Mouse (Mus musculus) midbrain, postnatal 0 days (tissue): ENCODE data around the gene Magoh. TPM values are rescaled to one million over a fixed set of nuclear protein-coding genes. Genes with fewer than 3 reads are reported as not detected.

Experiments
- ATAC-seq: fragments of 200-750 bp; cut with Nextera tagmentation; 2 replicates; pipeline ENCODE4 v1.8.0; 2017; ENCODE audit warnings: moderate number of reproducible peaks, mild to moderate bottlenecking, moderate TSS enrichment, moderate library complexity; ENCODE audit not compliant: low FRiP score
- DNase-seq: peaks from one replicate; pipeline ENCODE4 v3.0.0-alpha.2; 2015; ENCODE audit warnings: low spot score
- H3K27ac ChIP-seq: fragments of 300-500 bp; sonication (generic); 2 replicates; pipeline ENCODE4 v1.5.1; 2014; ENCODE audit warnings: low read depth, mild to moderate bottlenecking, low read length, mixed read lengths
- H3K27me3 ChIP-seq: fragments of 300-500 bp; sonication (generic); 2 replicates; pipeline ENCODE4 v1.6.1; 2014; ENCODE audit warnings: low read length, control low read depth, mixed read lengths; ENCODE audit not compliant: insufficient read depth
- H3K36me3 ChIP-seq: fragments of 300-500 bp; sonication (generic); 2 replicates; pipeline ENCODE4 v1.6.1; 2014; ENCODE audit warnings: low read length, control low read depth, mixed read lengths; ENCODE audit not compliant: insufficient read depth
- H3K4me1 ChIP-seq: fragments of 300-500 bp; sonication (generic); 2 replicates; pipeline ENCODE4 v1.6.1; 2014; ENCODE audit warnings: mild to moderate bottlenecking, control low read depth, antibody characterized with exemption, low read length, mixed read lengths; ENCODE audit not compliant: insufficient read depth
- H3K4me2 ChIP-seq: fragments of 300-500 bp; sonication (generic); 2 replicates; pipeline ENCODE4 v1.6.1; 2014; ENCODE audit warnings: low read depth, mild to moderate bottlenecking, low read length, mixed read lengths; ENCODE audit not compliant: poor library complexity, severe bottlenecking
- H3K4me3 ChIP-seq: fragments of 300-500 bp; sonication (generic); 2 replicates; pipeline ENCODE4 v1.5.1; 2014; ENCODE audit warnings: low read depth, mild to moderate bottlenecking, low read length, moderate library complexity
- H3K9ac ChIP-seq: fragments of 300-500 bp; sonication (generic); replicated peaks from 2 replicates; pipeline ENCODE4 v1.6.1; 2014; ENCODE audit warnings: mild to moderate bottlenecking, low read length, moderate library complexity, mixed read lengths; ENCODE audit not compliant: poor library complexity, severe bottlenecking
- H3K9me3 ChIP-seq: fragments of 300-500 bp; sonication (generic); 2 replicates; pipeline ENCODE4 v1.6.1; 2016; ENCODE audit warnings: low read length, control low read depth
- CTCF ChIP-seq: IDR thresholded peaks from 2 replicates; pipeline ENCODE4 v1.5.1; 2016; ENCODE audit warnings: antibody characterized with exemption, mild to moderate bottlenecking
- WGBS: fragments of 180-500 bp; shearing (Covaris S2); extraction: QIAGEN DNeasy Blood & Tissue Kit; methylation state at CpG from one replicate; pipeline ENCODE4 v1.1.7; 2014; 5-methylcytosine and 5-hydroxymethylcytosine counted together
- polyA plus RNA-seq: library from polyadenylated mRNA; unstranded; fragments of >200 nt; fragmentation: Nextera tagmentation; extraction: Ambion mirVana; gene quantifications from 2 replicates; pipeline ENCODE4 v1.2.1, GENCODE M21; 2015
- total RNA-seq: library from RNA; depleted of rRNA; stranded (reverse); fragments of >200 nt; gene quantifications from 2 replicates; pipeline ENCODE4 v1.2.3, GENCODE M21; 2014

Gene Magoh
- total and polyA plus RNA-seq, 2 experiments from 2014 or later: 44.5 to 124 TPM

DNA sequence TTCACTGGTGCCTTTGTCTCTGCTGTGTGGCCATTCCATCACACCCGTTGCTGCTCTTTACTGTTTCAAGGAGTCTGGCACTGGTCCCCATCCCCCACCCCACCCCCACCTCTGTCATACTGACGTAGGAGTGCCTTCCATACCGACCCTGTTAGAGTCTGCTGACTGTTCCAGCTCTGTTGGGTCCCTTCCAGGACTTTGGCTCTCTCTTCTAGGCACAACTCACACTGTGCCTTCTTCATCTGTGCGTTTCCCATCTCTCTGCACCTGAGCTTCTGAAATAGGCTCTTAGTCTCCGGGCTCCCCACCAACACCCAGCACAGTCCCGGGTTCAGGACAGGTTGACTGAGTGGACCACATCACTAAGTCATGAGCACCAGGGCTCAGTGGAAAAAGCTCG, 32.8 kb upstream of the Magoh start:
- 66% methylated on average over 7 of the region's 7 CpGs for WGBS
- no peaks in the 10 kb centered on the region for H3K9me3 ChIP-seq
- no peak overlapping the region for H3K4me2 ChIP-seq
- DNase-seq (no peak), ATAC-seq (no peak)
- no peak overlapping the region for H3K9ac ChIP-seq
- no peak for TF ChIP-seq CTCF
- H3K4me1 ChIP-seq: no peaks in the 10 kb centered on the region
- H3K4me3 ChIP-seq: no peak overlapping the region
- peaks cover 53% of the 10 kb centered on the region for H3K36me3 ChIP-seq
- no peak overlapping the region for H3K27ac ChIP-seq
- no peaks in the 10 kb centered on the region for H3K27me3 ChIP-seq

DNA sequence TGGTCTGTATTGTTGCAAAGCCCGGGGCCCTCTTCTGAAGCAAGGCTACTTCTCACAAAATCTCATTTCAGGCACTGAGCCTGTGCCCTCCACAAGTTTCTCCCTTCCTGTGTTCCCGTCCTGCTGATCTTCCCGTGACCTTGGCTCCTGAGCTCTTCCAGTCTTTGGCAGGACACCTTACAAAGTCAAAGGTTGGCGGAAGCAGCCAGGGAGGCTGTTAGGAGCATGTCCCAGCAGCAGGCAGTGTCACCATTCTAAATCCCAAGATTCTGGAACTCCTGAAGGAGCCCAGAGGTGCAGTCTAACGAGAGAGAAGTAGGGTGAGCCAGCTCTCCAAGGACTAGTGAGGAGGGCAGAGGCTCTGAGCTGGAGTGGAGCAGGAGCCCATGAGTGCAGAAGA, 31.0 kb upstream of the Magoh start:
- WGBS: 84% methylated on average over 5 of the region's 5 CpGs
- peaks cover 62% of the 10 kb centered on the region for H3K36me3 ChIP-seq
- ATAC-seq: no peak

DNA sequence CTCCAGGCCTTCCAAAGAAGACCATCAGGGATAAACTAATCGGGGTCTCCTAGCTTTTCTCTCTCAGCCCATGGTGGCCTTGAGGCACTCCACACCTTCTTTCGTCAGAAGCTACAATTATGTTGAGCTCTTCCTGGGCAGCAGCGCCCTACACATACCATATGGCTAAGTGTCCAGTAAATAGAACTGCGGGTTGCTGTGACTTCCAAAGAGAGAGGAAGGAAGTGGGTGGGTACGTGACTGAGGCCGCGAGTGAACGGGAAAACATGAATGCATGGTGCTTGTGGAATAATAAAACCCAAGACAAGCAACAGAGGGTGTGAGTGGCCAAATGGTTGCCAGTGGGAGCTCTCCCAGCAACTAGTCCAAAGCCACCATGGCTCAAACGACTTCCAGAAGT, 29.9 kb upstream of the Magoh start:
- Histone ChIP-seq H3K27me3 (no peaks in the 10 kb centered on the region), H3K9me3 (no peaks in the 10 kb centered on the region), H3K4me3 (no peak overlapping the region), H3K36me3 (peaks cover 73% of the 10 kb centered on the region), H3K4me2 (no peak overlapping the region), H3K27ac (no peak overlapping the region), H3K9ac (no peak overlapping the region), H3K4me1 (no peaks in the 10 kb centered on the region)
- ATAC-seq: no peak
- WGBS: 84% methylated on average over 9 of the region's 9 CpGs
- TF ChIP-seq CTCF: no peak
- no peak for DNase-seq

More for the DNA sequence above, 31.0 kb upstream of the Magoh start:
- no peak overlapping the region for H3K4me2 ChIP-seq
- no peak overlapping the region for H3K9ac ChIP-seq
- H3K4me3 ChIP-seq: no peak overlapping the region
- no peak overlapping the region for H3K27ac ChIP-seq
- H3K4me1 ChIP-seq: no peaks in the 10 kb centered on the region
- DNase-seq: no peak
- H3K9me3 ChIP-seq: no peaks in the 10 kb centered on the region
- no peak for TF ChIP-seq CTCF
- H3K27me3 ChIP-seq: no peaks in the 10 kb centered on the region

DNA sequence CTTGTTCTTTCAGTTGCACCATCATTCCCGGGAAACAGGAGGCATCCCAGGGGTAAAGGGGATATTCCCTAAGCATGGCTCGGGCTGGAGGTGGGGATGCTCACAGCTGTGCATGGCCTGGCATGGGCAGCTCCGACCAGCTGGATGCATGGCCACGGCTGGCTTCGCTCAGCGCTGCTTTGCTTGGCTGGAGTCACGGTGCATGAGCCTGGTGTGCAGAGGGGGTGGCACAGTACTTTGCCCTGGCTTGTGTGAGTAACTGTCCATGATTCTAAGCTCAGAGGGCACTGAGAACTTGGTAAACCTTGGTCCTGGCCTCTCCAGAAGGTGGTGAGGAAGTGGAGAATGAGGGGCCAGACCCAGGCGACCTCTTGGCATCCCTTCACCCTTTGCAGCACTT, 29.5 kb upstream of the Magoh start:
- Histone ChIP-seq H3K9ac (no peak overlapping the region), H3K27ac (no peak overlapping the region), H3K27me3 (no peaks in the 10 kb centered on the region), H3K9me3 (no peaks in the 10 kb centered on the region), H3K4me3 (no peak overlapping the region), H3K4me1 (no peaks in the 10 kb centered on the region), H3K36me3 (peaks cover 78% of the 10 kb centered on the region), H3K4me2 (no peak overlapping the region)
- DNase-seq: no peak
- no peak for ATAC-seq
- 90% methylated on average over 8 of the region's 8 CpGs for WGBS
- TF ChIP-seq CTCF: no peak

DNA sequence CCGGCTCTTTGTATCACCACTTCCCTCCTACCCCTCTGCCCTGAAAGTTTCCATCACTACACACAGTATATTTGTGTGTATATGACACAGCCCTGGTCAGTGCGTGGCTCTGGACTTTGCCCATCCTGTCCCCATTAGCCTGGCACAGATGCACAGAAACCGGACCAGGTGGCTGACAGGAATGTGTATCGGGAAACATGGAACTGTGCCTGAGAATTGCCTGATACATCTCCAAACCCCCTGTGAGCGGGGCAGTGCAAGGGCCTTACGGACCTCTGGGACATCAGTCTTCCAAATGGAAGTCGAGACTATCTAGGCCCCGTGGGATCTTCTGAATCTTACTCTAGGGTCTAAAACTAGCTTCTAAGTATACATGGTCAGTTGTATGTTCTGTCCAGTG, 26.2 kb upstream of the Magoh start:
- WGBS: 93% methylated on average over 8 of the region's 8 CpGs
- Histone ChIP-seq H3K27me3 (no peaks in the 10 kb centered on the region), H3K27ac (no peak overlapping the region), H3K4me1 (no peaks in the 10 kb centered on the region), H3K9ac (no peak overlapping the region), H3K4me2 (no peak overlapping the region), H3K36me3 (peaks cover 89% of the 10 kb centered on the region), H3K4me3 (no peak overlapping the region), H3K9me3 (no peaks in the 10 kb centered on the region)
- DNase-seq: no peak
- ATAC-seq: no peak
- no peak for TF ChIP-seq CTCF

DNA sequence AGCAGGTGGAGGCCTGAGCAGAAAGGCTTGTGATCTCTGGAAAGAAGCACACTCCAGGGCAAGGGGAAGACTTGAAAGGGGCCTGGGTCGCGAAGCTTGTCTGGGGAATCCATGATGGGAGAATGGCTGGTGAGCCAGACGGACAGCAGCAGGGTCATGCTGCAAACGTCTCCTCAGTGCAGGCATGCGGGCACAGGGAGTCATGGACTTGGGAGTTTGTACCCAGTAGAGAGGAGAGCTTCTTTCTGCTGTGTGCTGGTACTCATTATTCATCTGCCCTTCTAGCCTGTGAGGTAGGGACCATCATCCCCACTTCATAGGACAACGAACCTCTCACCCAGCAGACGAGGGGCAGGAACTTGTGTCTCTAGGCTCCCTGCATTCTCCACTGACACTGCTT, 25.7 kb upstream of the Magoh start:
- H3K9me3 ChIP-seq: no peaks in the 10 kb centered on the region
- TF ChIP-seq CTCF: no peak
- no peak for DNase-seq
- H3K27me3 ChIP-seq: no peaks in the 10 kb centered on the region
- no peak overlapping the region for H3K27ac ChIP-seq
- no peak overlapping the region for H3K9ac ChIP-seq
- no peaks in the 10 kb centered on the region for H3K4me1 ChIP-seq
- no peak overlapping the region for H3K4me2 ChIP-seq
- no peak overlapping the region for H3K4me3 ChIP-seq
- ATAC-seq: no peak
- peaks cover 89% of the 10 kb centered on the region for H3K36me3 ChIP-seq
- WGBS: 84% methylated on average over 7 of the region's 7 CpGs
